Mouse (Mus musculus): Measurements from ENCODE around the gene Zfp219.

The Zfp219 gene

GRCm38 (mm10) chr14:52018248-52019050, 2.1 kb downstream of the Zfp219 start:
- no peak for DNase-seq (ENCODE audit: low read depth)

GRCm38 (mm10) chr14:52017662-52018061, 2.9 kb downstream of the Zfp219 start:
- no peak for DNase-seq (ENCODE audit: low read depth)

GRCm38 (mm10) chr14:52016625-52017405, 3.7 kb downstream of the Zfp219 start:
- DNase-seq (ENCODE audit: low read depth), result no peak

- no peak for DNase-seq (ENCODE audit: low read depth)
Observed at GRCm38 (mm10) chr14:52015445-52016100, 5.0 kb downstream of the Zfp219 start, which contains the start of gene Tmem253. Tmem253 (plus strand) TSS chr14:52015658.

GRCm38 (mm10) chr14:52014761-52015311, 5.7 kb downstream of the Zfp219 start:
- peak; percentile 40 for DNase-seq (ENCODE audit: low read depth)

GRCm38 (mm10) chr14:52014271-52014760, 6.2 kb downstream of the Zfp219 start:
- no peak for DNase-seq (ENCODE audit: low read depth)

GRCm38 (mm10) chr14:52013771-52014219, 6.7 kb downstream of the Zfp219 start:
- no peak for DNase-seq (ENCODE audit: low read depth)

- DNase-seq (ENCODE audit: low read depth), result no peak
Observed at GRCm38 (mm10) chr14:52013021-52013610, 7.4 kb downstream of the Zfp219 start.

GRCm38 (mm10) chr14:52012553-52012952, 8.0 kb downstream of the Zfp219 start:
- no peak for DNase-seq (ENCODE audit: low read depth)

GRCm38 (mm10) chr14:52012085-52012484, 8.4 kb downstream of the Zfp219 start:
- DNase-seq (ENCODE audit: low read depth), result no peak

- no peak for DNase-seq (ENCODE audit: low read depth)
Observed at GRCm38 (mm10) chr14:52011683-52012082, 8.8 kb downstream of the Zfp219 start.

GRCm38 (mm10) chr14:52010446-52011111, 10.0 kb downstream of the Zfp219 start:
- DNase-seq (ENCODE audit: low read depth), result no peak

- DNase-seq (ENCODE audit: low read depth), result no peak
Observed at GRCm38 (mm10) chr14:52009841-52010240, 10.7 kb downstream of the Zfp219 start.

GRCm38 (mm10) chr14:52009361-52009760, 11.2 kb downstream of the Zfp219 start:
- DNase-seq (ENCODE audit: low read depth), result no peak

GRCm38 (mm10) chr14:52008321-52009203, 12.0 kb downstream of the Zfp219 start:
- DNase-seq (ENCODE audit: low read depth), result peak; percentile 76

GRCm38 (mm10) chr14:52006771-52007170, 13.8 kb downstream of the Zfp219 start:
- no peak for DNase-seq (ENCODE audit: low read depth)

- no peak for DNase-seq (ENCODE audit: low read depth)
Observed at GRCm38 (mm10) chr14:52006241-52006640, 14.3 kb downstream of the Zfp219 start.

- no peak for DNase-seq (ENCODE audit: low read depth)
Observed at GRCm38 (mm10) chr14:52005616-52006015, 14.9 kb downstream of the Zfp219 start.

- DNase-seq (ENCODE audit: low read depth), result no peak
Observed at GRCm38 (mm10) chr14:52005141-52005540, 15.4 kb downstream of the Zfp219 start.

GRCm38 (mm10) chr14:52003981-52004495, 16.5 kb downstream of the Zfp219 start:
- DNase-seq (ENCODE audit: low read depth), result no peak

All from c-Kit-positive CD71-negative TER-119-negative erythroid progenitor cells, embryonic 14.5 days (primary cell).